Mouse (Mus musculus) heart, embryonic 12.5 days (tissue): ENCODE measurements around the gene Sec24d. TPM values are rescaled to one million over a fixed set of nuclear protein-coding genes. Genes with fewer than 3 reads are reported as not detected.

Source experiments
- ATAC-seq: fragments of 200-750 bp; cut with Nextera tagmentation; 2 replicates; pipeline ENCODE4 v1.8.0; 2017; ENCODE audit warnings: moderate TSS enrichment, moderate library complexity; ENCODE audit not compliant: insufficient number of reproducible peaks, low FRiP score
- H3K27ac ChIP-seq: fragments of 300-500 bp; sonication (generic); 2 replicates; pipeline ENCODE4 v1.5.1; 2016; ENCODE audit warnings: mild to moderate bottlenecking, moderate library complexity; ENCODE audit not compliant: poor library complexity, severe bottlenecking
- H3K27me3 ChIP-seq: fragments of 300-500 bp; sonication (generic); replicated peaks from 2 replicates; pipeline ENCODE4 v1.6.1; 2016; ENCODE audit warnings: mild to moderate bottlenecking, moderate library complexity
- H3K36me3 ChIP-seq: fragments of 300-500 bp; sonication (generic); 2 replicates; pipeline ENCODE4 v1.6.1; 2016; ENCODE audit warnings: mild to moderate bottlenecking, moderate library complexity
- H3K4me1 ChIP-seq: fragments of 300-500 bp; sonication (generic); replicated peaks from 2 replicates; pipeline ENCODE4 v1.6.1; 2016; ENCODE audit warnings: mild to moderate bottlenecking
- H3K4me2 ChIP-seq: fragments of 300-500 bp; sonication (generic); 2 replicates; pipeline ENCODE4 v1.6.1; 2016; ENCODE audit warnings: mild to moderate bottlenecking, moderate library complexity
- H3K4me3 ChIP-seq: fragments of 300-500 bp; sonication (generic); 2 replicates; pipeline ENCODE4 v1.5.1; 2016; ENCODE audit warnings: mild to moderate bottlenecking
- H3K9ac ChIP-seq: fragments of 300-500 bp; sonication (generic); 2 replicates; pipeline ENCODE4 v1.6.1; 2016; ENCODE audit warnings: mild to moderate bottlenecking, moderate library complexity
- H3K9me3 ChIP-seq: fragments of 300-500 bp; sonication (generic); replicated peaks from 2 replicates; pipeline ENCODE4 v1.6.1; 2016; ENCODE audit warnings: mild to moderate bottlenecking, moderate library complexity
- WGBS: fragments of 180-500 bp; shearing (Covaris S2); methylation state at CpG from one replicate; pipeline ENCODE4 v1.1.7; 2016; 5-methylcytosine and 5-hydroxymethylcytosine counted together
- polyA plus RNA-seq: library from polyadenylated mRNA; unstranded; fragments of >200 nt; fragmentation: Nextera tagmentation; extraction: Ambion mirVana; gene quantifications from 2 replicates; pipeline ENCODE4 v1.2.1, GENCODE M21; 2016

Sec24d gene
- polyA plus RNA-seq, 1 experiment from 2014 or later = 77.5 TPM

DNA sequence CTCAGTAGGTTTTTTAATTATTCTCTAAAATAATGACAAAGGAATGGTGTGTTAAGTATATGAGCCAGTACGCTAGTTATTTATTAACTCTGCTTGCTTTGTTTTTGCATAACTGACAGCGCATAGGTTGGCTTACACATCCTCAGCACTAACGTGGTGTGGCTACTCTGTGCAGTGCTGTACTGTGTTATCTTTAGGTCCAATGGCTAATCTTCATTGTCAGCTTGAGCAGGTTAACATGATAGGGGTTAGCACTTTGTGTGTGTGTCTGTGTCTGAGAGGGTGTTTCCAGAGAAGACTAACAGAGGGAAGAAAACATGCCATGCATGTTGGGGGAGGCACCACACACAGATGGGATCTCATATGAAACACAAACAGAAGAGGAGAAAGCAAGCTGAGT is 137.7 kb downstream of the Sec24d start:
- no peak overlapping the region for H3K4me3 ChIP-seq
- 63% methylated on average over 3 of the region's 3 CpGs for WGBS
- no peak overlapping the region for H3K4me2 ChIP-seq
- no peak overlapping the region for H3K27ac ChIP-seq
- H3K4me1 ChIP-seq = no peaks in the 10 kb centered on the region
- H3K27me3 ChIP-seq = 0 out of 2 replicates have a peak, but pooled peaks cover 4% of the 10 kb centered on the region
- no peaks in the 10 kb centered on the region for H3K36me3 ChIP-seq
- no peak for ATAC-seq
- H3K9ac ChIP-seq = no peak overlapping the region
- no peaks in the 10 kb centered on the region for H3K9me3 ChIP-seq

DNA sequence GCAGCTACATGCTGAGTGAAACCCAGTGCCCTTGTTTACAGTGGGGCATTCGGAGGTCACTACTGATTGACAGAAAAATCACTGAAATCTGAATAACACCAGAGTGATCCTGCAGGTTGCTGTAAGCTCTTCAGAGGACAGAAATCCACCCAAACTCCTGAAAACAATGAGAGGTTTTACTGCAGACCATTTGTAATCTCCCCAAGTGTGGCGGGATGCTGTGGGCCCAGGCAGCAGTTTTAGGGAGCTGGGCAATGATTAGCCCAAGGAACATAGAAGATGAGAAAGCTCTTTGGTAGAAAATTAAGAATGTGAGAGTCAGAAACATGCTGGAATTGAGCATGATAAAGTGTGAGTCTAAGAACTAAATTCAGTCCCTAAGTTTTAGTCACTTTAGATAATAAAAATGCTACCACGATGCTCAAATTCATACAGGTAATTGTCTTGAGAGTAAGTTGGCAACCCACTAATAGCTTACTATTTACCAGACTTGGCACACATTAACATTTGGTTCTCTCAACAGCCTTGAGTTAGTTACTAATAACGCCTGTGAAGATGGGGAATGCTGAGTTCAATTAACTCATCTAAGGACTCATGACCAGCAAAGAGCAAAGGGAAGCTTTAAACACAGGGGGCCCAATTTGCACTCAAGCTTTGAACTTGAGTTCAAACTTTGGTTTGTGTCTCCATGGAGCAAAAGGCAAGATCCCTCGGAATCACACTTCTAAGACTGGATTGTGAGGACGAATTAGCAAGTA is 144.7 kb downstream of the Sec24d start:
- no peaks in the 10 kb centered on the region for H3K4me1 ChIP-seq
- no peak overlapping the region for H3K4me3 ChIP-seq
- H3K4me2 ChIP-seq = no peak overlapping the region
- H3K27me3 ChIP-seq = no peaks in the 10 kb centered on the region
- H3K27ac ChIP-seq = no peak overlapping the region
- WGBS = 67% methylated on average over 6 of the region's 6 CpGs
- no peaks in the 10 kb centered on the region for H3K36me3 ChIP-seq
- H3K9ac ChIP-seq = no peak overlapping the region
- H3K9me3 ChIP-seq = no peaks in the 10 kb centered on the region
- ATAC-seq = no peak

DNA sequence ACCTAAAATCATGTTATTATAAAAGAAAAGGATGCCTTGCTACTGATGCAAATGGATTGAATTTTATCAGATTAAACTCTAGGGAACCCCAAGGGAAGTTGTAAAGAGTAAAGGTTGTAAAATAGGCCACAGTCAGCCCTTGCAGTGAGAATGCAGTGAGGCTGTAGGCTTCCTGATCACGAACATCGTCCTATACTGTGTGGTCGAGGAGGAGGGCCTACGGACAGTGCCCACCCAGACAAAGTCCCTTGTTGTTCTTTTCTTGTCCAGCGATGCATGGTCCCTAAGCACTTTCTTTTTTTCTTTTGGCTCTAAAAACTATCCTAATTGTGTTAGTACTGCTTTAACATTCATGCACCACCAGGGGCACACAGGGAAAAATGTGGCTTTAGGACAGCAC is 145.9 kb downstream of the Sec24d start:
- Histone ChIP-seq H3K27ac (no peak overlapping the region), H3K4me3 (no peak overlapping the region), H3K9me3 (no peaks in the 10 kb centered on the region), H3K4me1 (no peaks in the 10 kb centered on the region), H3K9ac (no peak overlapping the region), H3K36me3 (no peaks in the 10 kb centered on the region), H3K27me3 (no peaks in the 10 kb centered on the region), H3K4me2 (no peak overlapping the region)
- WGBS = 80% methylated on average over 5 of the region's 5 CpGs
- no peak for ATAC-seq

Other genes starting within 250 kb of the Sec24d start
- gene Myoz2, start 232.4 kb upstream of the Sec24d start, polyA plus RNA-seq = 154 and 163 TPM in 2 replicates
- 23.7 and 26.8 TPM in 2 replicates for gene Synpo2, start 31.3 kb upstream of the Sec24d start, polyA plus RNA-seq
- 22.6 and 22.9 TPM in 2 replicates for gene Mettl14, start 118.7 kb downstream of the Sec24d start, polyA plus RNA-seq
- gene Prss12, start 179.5 kb downstream of the Sec24d start, polyA plus RNA-seq = 1.5 and 1.6 TPM in 2 replicates